Mouse (Mus musculus): ENCODE results near the gene Hhat.

The Hhat gene

DNA sequence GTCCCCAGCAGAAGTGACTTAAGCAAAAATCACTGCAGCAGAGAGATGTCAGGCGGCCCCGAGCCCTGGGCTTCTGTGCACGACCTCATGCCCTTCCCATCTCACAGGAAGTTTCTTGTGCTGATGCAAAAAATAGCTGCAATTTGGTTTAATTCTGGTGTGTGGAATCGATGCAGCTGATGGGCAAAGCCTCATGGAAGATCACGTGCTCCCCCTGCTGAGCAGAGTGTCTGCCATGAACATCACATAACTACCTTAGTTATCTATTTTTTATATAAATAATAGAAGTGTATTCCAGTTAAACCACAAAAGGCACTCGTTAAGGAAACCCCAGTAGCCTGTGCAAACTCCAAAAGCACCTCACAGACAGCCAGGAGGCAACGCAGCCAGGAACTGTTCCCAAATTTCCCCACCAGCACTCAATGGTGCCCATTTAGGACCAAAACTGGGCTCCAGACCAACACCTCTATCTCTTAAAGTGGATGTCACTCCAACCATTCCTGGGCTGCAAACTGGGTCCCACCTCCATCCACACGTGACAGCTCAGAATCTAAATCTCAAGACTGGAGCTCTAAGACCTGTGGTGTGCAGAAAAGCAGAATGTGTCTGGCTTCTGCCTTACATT lies 118.9 kb downstream of the Hhat start:
- no peak for DNase-seq (ENCODE audit: low read depth, low spot score)

DNA sequence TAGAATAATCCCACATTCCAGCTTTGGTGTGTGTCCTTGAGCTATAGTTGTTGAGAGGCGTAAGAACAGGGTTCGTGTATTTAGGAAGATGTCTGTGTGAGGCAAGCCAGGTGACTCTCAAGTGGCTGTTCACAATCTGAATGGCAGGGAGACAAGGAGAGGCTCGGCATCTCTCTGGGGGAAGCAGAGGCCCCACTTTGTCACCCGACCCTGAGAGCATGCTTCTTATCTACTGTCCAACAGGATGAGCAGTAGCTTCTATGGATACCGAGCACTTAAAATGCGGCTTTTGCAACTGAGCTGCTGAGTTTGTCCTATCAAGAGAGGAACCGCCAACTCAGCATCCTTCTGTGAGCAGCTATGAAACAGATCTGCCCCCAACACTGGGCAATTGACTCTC lies 120.4 kb downstream of the Hhat start:
- DNase-seq (ENCODE audit: low read depth, low spot score): no peak

DNA sequence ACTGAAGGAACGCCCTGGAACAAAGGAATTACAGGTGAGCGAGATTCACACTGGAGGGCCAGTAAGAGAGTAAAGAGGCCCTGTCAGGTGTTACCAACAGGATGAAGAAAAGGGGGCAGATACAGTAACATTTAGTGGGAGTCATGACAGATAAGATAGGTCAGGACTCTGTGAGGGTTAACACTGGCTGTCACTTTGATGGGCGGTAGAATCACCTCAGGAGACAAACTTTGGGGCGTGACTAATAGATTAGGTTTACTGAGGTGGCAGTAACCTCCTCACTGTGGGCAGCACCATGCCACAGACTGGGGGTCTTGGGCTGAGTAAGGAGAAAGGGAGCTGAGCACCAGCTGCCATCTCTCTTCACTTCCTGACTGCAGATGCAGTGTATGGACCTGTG lies 121.0 kb downstream of the Hhat start:
- no peak for DNase-seq (ENCODE audit: low read depth, low spot score)

DNA sequence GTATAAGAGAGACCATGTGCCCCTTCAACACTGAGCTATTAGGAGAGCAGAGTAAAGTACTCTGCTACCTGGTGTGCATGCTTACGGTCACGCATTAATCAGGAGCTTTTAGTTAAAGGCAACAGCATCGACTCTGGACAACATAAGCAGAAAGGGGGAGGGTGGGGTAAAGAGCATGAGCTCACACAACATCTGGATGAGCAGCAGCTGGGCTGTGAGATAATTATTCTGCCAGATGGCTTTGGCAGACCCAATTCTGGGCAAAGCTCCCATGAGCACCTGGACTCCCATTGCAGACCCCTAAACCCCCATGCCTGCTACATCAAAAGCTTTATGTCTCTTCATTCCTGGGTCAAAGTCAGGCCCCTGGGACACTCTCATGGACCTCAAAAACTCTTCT lies 121.8 kb downstream of the Hhat start:
- no peak for DNase-seq (ENCODE audit: low read depth, low spot score)

DNA sequence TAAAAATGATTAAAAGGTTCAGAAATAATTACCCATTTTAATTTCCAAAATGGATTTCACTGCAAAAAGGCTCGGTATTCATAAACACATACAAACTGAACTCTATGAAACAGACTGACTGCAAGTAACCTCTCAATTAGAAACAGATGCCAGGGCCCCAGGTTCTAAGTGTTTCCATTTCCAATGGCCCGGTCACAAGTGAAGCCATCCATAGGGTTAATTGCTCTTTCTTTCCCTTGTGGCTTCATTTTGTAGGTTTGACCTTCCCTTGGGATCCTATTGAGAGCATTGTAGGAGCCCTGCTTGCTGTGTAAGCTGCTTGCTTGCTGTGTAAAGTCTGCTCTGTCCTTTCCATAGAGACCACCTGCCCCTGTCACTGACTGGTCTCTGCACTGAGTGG lies 123.7 kb downstream of the Hhat start:
- no peak for DNase-seq (ENCODE audit: low read depth, low spot score)

DNA sequence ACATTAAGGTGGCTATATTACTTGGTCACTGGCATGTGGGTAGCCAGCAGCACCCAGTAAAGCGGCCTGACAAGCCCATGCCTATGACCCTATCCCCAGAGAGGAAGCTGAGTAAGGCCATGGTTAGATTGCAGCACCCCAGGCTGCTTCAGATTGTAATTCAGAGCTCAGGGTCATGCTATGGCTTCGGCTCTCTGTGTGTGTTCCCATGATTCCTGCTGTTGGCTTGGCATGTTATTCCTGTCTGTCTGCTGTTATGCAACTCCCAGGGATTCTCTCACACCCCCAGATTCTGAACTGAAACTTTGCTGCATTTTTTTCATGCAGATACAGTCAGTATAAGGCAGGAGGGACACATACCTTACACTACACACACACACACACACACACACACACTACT lies 128.9 kb downstream of the Hhat start:
- DNase-seq (ENCODE audit: low read depth, low spot score): no peak

DNA sequence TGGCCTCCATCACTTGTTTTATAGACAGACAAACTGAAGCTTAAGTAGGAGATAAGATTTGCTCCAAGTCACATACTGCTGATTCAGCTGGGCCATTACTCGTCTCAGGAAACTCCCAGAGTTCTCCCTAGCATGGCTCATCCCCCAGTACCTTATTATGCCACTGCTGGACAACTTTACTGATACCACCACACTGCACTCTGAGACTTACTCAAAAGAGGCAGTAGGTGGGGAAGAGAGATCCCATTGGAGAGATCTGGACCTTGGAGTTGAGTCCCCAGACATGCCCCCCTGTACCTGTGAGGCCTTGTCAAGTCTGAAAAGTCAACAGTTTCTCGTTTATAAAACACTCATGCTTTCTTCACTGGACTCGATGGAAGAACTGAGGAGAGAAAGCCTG lies 131.8 kb downstream of the Hhat start:
- no peak for DNase-seq (ENCODE audit: low read depth, low spot score)

DNA sequence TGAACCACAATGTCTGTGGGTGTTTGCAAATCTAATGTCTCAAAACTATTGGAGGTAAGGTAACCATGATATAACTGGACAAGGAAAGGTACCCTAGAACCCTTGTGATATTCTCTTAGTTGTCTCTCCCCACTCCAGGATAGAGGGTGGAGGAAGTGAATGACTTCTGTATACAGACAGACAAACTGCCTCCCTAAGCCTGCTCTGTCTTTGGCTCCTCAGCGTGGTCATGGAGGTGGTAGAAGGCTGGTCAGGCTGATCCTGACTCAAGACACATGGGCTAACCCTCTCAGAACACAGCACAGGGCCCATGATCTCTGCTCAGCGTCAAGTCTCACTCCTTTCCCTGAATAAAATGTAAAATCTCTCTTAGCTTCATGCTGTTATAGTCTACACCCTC lies 149.2 kb downstream of the Hhat start:
- DNase-seq (ENCODE audit: low read depth, low spot score): no peak

DNA sequence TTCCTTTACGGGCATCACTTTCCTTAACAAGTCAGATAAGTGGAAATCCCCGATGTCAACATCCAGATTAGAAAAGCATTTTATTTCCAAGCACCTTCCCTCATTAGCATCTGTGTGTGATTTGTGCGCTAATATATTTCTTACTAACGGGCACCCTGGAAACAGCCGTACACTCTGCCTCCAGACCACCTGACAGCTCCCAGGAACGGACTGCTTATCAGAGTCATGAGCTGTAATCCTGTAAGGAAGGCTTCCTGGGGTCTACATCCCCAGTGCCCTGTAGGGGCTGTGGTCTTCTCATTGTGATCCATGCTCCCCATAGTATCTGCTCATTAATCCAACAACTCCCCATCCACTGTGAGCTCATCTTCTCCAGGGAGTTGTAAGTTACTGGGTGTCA lies 157.8 kb downstream of the Hhat start:
- DNase-seq (ENCODE audit: low read depth, low spot score): no peak

DNA sequence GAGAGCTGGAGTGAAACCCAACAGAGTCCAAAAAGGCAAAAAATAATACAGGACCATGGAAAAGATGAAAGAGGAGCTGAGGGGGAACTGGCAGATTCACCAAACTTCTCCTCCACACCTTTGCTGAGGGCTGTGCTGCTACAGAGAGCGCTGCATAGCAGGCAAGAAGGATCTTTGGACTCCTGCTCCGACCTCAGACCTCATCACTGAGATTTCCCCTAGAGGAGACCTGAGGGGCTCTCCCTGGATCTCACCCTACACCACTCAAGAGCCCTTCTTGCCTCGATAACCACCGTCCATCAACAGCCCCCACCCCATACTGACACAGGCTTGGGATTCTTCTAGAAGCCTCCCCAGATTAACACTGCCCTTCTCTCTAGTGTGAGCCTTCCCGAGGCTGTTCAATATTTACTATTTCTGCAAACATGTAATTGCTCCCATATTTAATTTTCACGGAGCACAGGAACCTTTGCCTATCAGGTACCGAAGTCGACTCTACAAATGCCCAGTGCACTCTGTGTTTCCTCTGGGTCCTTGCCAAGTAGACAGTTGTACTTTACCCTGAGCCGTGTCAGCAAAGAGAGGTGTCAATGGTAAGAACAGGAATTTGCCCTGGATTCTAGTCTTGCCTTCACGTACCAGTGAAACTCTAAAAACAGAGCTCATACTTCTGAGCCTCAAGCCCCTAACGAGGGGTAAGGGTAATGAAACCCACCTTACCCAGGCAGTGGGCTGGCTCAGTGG lies 158.9 kb downstream of the Hhat start:
- no peak for DNase-seq (ENCODE audit: low read depth, low spot score)

DNA sequence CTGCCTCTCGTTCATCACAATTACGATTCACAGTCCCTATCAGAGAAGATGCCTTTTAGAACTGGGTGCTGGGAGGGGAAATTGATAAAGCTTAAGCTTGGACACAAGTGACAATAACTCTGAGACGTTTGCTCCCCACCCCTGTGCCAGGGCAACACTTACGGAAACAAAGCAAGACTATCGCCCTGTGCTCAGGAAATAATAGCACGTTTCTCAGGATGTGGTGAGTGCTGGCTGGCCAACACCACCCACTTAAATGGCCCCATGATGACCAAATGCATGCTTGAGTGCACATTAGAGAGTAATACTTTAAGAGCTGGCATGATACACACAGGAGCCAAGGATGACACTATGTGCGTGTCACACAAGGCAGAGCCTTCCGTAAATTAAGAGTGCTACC lies 164.1 kb downstream of the Hhat start:
- no peak for DNase-seq (ENCODE audit: low read depth, low spot score)

DNA sequence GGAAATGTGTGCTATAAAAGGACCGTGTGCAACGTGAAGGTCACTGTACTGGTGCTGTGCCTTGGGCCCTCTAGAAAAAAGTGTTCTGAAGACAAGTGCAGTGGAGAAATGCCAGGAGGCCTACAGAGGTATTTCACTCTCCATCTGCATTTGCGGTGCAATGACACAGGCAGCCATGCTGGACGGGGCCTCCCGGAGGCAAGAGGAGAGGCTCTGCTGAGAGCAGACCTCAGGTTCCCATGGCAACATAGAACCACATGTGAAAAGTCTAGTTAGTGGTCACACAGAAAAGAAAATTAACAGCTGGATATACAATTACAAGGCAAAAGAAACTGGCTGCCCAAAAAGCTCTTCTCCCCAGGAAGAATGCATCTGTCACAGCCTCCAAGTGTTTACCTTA lies 166.6 kb downstream of the Hhat start:
- no peak for DNase-seq (ENCODE audit: low read depth, low spot score)

DNA sequence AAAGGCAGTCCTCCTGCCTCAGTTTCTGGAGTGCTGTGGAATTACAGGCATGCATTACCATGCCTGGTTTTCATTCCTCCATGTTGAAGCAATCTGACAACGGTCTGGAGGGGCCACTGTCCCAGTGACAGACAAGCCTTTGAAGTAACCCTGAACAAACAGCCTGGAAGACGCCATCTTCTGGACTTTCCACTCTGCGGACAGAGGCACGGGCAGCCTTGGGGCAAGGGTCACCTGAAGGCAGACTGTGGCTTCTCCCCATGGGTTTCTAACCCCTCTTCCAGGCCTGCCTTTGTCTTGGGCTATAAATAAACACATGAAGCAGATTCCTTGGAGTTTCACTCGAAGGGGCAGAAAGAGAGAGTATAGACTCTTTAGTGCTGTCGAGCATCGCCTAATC lies 167.5 kb downstream of the Hhat start:
- no peak for DNase-seq (ENCODE audit: low read depth, low spot score)

DNA sequence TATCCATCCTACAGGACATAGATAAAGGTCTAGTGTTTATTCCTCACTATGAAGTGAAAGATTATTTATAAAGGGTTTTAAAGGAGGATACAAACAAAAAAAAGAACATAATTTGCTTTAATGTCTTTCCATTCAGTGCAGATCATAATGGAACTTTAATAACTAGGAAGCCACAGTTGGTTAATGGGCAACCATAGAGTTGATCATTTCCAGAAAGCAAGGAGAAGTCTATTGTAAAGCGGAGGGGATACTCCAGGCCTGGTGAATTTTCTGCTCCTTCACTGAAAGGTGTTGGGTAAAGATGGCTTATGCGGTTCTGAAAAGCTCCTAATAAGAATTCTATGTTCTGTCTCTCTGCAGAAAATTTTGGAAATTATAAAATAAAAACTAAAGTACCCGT lies 169.8 kb downstream of the Hhat start:
- DNase-seq (ENCODE audit: low read depth, low spot score): no peak

DNA sequence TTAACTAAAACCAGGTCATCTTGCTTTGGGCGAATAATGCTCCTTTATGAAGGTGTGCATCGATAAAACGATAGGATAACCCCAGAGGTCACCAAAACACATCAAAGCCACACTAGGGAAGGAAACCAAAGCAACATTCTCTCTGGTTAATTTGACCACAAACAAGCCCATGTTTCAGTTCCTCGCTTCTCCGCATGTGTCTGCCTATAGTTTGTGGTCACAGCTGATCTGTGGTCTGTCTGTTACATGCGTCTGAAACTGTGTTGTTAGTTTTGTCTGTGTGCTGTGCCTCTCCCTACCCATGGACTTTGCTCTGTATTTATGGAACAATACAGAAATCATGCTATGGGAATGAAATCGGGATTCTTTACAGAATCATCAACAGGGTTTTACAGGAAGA lies 171.3 kb downstream of the Hhat start:
- no peak for DNase-seq (ENCODE audit: low read depth, low spot score)

DNA sequence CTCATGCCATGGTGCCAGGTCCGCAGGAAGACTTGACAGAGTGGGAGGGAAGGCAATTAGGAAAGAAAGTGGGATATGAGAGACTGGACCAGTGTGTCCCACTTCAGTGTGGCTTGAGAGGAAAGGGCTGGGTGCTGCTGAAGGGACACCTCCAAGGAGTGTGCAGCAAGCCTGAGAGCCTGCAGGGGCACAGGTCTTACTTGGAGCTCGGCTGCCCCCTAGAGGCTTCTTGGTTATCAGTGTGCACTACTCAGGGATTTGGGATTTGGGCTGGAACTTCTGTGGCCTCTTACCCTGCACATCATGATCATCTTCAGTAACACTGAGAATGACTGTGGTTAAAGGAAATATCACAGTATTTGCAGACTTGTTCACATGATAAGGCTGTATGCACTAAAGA lies 172.6 kb downstream of the Hhat start:
- peak; percentile 38 for DNase-seq (ENCODE audit: low read depth, low spot score)

DNA sequence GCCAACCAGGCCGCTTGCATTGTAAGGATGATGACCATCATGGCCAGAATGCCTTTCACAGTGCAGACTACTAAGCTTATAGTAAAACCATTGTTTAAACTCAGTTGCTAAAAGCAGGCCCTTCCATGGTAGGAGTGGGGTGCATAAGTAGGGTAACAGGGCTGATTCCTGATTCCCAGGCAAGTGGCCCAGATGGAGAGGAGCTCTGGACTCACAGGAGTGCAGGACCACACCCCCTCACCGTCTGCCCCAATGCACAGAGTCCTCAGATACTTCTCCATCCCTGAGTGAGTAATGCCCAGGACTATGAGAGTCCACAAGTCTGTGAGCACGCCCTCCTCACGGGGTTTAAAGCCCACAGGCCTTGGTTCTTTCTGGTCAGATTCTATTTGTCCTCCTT lies 175.6 kb downstream of the Hhat start:
- DNase-seq (ENCODE audit: low read depth, low spot score): no peak

DNA sequence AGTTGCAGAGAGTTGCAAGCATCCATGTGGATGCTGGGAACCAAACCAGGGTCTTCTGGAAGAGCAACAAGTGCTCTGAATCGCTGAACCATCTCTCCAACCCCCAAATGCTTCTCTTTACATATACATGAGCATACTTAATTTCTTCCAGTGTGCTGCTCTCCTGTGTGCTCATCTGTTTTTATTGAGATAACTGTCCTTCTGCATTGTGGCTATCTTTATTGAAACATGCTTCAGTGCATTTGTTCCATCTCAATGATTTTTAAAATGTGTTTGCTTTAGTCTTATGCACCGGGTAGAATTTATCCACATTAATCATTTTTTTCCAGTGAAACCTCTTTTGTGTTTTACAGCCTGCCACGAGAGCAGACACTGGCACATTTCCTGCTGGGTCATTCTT lies 177.5 kb downstream of the Hhat start:
- no peak for DNase-seq (ENCODE audit: low read depth, low spot score)

DNA sequence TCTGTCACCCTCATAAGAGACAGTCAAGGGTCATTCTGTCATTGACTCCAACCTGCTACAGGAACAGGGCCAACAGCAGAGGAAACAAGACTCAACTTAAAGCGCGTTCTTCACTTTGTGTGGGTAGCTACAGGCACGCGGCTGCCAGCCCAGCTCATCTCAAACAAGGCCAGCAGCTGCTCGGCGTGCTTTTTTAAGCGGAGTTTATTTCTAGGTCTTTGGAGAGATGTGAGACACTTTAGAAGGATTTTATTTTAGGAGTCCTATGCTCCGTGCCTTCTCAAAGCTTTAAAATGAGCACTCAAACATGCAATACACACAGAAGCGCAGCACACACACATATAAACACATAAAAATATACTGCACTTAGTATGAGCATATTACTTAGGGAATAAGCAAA lies 183.6 kb downstream of the Hhat start:
- DNase-seq (ENCODE audit: low read depth, low spot score): no peak

DNA sequence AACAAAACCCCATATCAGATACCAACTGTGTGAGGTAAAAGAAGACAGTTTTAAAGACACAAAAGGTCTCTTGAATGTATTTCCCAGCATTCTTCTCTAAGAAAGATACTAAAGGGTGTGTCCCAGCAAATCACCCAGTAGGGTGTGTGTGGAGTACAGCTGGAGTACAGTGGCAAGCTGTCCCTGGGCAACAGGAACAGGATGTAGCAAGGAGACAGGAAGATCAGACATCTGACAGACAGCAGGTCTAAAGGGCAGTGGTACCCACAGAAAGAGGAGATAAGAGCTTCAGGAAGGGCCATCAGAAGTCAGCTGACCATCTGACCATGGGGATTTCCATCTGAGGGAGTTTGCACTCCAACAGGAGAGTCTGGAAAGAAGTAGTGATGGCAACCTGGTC lies 185.7 kb downstream of the Hhat start:
- no peak for DNase-seq (ENCODE audit: low read depth, low spot score)

DNA sequence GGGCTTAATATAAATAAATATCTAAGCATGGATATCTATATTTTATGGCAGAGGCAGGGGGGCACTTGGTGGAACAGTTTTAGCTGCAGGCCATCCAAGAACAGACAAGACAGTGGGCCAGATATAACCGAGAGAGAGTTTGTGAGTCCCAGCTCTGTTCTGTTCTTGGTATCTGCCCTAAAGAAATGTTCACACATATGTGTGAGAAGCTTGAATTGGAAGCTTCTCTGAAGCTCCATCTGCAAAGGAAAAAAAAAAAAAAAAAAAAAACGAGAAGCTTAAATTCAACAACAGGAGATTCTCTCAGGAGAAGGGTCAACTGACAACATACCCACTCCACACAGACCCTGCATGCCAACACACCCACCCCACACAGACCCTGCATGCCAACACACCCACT lies 188.1 kb downstream of the Hhat start:
- no peak for DNase-seq (ENCODE audit: low read depth, low spot score)

DNA sequence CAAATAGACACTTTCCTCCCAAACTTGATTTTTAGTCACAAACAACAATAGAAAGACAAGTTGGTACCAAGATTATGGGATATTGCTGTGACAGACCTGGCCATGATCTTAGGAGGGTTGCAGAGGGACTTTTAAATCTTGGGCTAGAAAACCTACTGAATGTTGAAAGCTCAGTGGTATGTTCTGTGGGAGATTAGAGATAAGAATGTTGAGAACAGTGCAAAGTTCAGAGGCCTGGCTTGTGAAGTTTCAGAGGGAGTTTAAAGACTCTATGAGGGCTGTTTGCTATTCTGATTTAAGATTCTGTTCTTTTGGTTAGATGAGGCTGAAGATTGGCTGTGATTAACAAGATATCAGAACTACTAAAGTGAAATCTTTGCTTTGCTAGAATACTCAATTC lies 206.3 kb downstream of the Hhat start:
- DNase-seq (ENCODE audit: low read depth, low spot score): no peak

DNA sequence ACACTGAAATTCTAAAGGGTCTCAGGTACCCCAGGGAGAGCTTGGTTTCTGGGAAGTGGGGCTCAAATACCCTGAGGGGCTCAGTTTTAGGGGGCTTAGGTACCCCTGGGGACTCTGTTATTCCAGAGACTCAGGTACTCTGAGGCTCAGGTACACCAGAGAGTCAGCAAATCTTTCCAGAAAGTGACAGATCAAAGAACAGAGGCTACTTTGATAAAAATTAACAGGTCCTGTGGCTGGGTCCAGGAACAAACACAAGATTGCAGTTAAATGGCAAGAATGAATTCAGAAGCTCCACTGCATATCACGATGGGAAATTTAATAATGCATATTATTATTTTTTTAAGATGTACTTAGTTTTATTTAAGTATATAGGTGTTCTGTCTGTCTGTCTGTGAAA lies 211.7 kb downstream of the Hhat start:
- DNase-seq (ENCODE audit: low read depth, low spot score): no peak
